Mouse (Mus musculus): ENCODE measurements around the gene 6820408C15Rik. TPM values are rescaled to one million over a fixed set of nuclear protein-coding genes. Genes with fewer than 3 reads are reported as not detected.
A peak's percentile ranks its signal among the peaks of the same experiment; 100 is the strongest.

6820408C15Rik gene
- polyA plus RNA-seq, 1 experiment from 2014 or later = 0.79 TPM

DNA sequence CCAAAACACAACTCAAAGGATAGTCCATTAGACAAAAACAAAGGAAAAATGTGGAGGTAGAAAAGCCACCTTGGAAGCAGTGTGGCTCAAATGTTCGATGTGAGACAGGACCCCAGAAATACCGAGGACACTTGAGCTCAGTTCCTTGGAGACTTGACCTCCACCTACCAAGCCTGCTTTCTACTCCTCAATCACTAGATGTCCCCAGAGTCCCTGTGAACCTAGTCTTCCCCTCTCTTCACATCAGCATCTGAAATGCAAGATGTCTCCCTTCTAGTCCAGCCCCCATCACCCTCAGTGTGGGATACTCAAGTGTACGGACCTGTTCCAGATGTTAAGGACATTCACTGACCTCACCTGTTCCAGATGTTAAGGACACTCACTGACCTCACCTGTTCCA lies 22.6 kb upstream of the 6820408C15Rik start:
- no peak for ATAC-seq
- Histone ChIP-seq H3K27ac (ENCODE audit: low read length) (no peak overlapping the region), H3K36me3 (ENCODE audit: control insufficient read depth, insufficient read depth, low read length) (no peaks in the 10 kb centered on the region), H3K4me1 (ENCODE audit: control insufficient read depth, insufficient read depth, low read length) (peaks cover 19% of the 10 kb centered on the region), H3K4me2 (ENCODE audit: low read depth, low read length) (no peak overlapping the region), H3K27me3 (replicated peaks; ENCODE audit: control insufficient read depth, insufficient read depth, low read length) (no peaks in the 10 kb centered on the region), H3K4me3 (ENCODE audit: low read length) (no peak overlapping the region), H3K9ac (ENCODE audit: low read depth, low read length) (no peak overlapping the region), H3K9me3 (ENCODE audit: control insufficient read depth, low read length) (no peaks in the 10 kb centered on the region)
- 24% methylated on average over 3 of the region's 3 CpGs for WGBS

DNA sequence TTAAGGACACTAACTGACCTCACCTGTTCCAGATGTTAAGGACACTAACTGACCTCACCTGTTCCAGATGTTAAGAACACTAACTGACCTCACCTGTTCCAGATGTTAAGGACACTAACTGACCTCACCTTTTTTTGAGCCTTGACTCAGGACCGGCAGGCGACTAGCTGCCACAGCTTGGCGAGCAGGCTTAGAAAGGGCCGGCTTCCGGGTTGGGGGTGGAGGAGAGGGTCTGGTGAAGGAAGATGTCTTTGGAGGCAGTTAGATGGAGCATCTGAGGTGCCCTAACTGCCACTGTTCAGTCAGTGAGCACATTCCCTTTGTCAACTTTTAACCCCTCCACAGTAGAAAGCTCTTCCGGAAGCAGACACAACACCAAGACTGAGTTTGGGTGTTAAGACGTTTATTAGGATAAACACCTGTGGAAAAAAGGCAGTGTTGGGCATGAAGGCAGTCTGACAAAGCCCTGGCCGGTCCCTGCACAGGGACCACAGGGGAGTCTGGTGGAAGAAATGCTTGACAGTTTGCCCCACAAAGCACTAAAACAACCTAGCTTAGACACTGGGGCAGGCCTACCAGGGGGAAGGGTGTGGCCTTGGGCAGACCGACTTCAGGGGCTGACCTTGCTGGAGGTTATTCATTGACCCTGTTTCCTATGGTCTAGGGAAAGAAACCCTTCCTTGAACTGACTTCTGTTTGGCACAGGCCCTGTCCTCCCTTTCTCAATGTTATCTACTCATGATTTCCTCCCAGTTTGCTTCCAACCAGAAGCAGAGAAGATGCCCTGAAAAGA lies 22.0 kb upstream of the 6820408C15Rik start:
- no peak overlapping the region for H3K9ac ChIP-seq (ENCODE audit: low read depth, low read length)
- 48% methylated on average over 9 of the region's 9 CpGs for WGBS
- H3K27me3 ChIP-seq (replicated peaks; ENCODE audit: control insufficient read depth, insufficient read depth, low read length) = no peaks in the 10 kb centered on the region
- H3K27ac ChIP-seq (ENCODE audit: low read length) = no peak overlapping the region
- H3K4me1 ChIP-seq (ENCODE audit: control insufficient read depth, insufficient read depth, low read length) = peaks cover 19% of the 10 kb centered on the region
- H3K4me3 ChIP-seq (ENCODE audit: low read length) = no peak overlapping the region
- H3K9me3 ChIP-seq (ENCODE audit: control insufficient read depth, low read length) = no peaks in the 10 kb centered on the region
- no peaks in the 10 kb centered on the region for H3K36me3 ChIP-seq (ENCODE audit: control insufficient read depth, insufficient read depth, low read length)
- ATAC-seq = no peak
- H3K4me2 ChIP-seq (ENCODE audit: low read depth, low read length) = no peak overlapping the region

DNA sequence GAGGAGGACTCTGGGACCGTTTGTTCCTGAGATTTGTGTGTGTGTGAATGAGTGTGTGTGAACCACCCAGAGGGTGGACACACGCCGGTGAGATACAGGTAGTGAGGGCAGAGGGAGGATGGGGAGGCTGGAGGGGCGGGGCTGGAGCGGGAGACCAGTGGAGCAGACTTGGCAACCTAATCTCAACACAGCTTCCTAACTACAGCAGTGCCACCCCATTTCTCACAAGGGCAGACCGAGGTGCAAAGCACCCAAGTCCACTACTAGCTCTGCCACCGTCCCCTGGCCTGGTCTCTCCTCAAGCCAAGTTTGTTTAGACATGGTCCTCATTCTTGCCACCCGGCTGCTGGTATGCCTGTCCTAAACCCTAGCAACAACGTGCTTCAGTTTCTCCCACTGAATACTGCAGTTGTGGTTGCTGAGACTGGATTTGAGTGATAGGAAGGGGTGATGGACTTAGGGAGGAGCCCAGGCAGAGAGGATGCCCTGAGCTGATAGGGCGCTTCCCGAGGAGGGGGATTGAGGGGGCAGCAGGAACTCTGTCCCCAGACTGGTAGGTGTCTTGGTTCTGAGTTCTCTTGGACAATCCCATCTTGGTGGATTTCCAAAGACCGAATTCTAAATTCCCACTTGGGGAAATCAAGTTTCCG lies 20.0 kb upstream of the 6820408C15Rik start:
- ATAC-seq = no peak
- 20% methylated on average over 13 of the region's 13 CpGs for WGBS
- peak overlapping the region; percentile 86 for H3K4me2 ChIP-seq (ENCODE audit: low read depth, low read length)
- H3K27me3 ChIP-seq (replicated peaks; ENCODE audit: control insufficient read depth, insufficient read depth, low read length) = no peaks in the 10 kb centered on the region
- peak overlapping the region; percentile 86 for H3K4me3 ChIP-seq (ENCODE audit: low read length)
- peak overlapping the region; percentile 92 for H3K9ac ChIP-seq (ENCODE audit: low read depth, low read length)
- no peaks in the 10 kb centered on the region for H3K36me3 ChIP-seq (ENCODE audit: control insufficient read depth, insufficient read depth, low read length)
- H3K9me3 ChIP-seq (ENCODE audit: control insufficient read depth, low read length) = no peaks in the 10 kb centered on the region
- peaks cover 19% of the 10 kb centered on the region for H3K4me1 ChIP-seq (ENCODE audit: control insufficient read depth, insufficient read depth, low read length)
- H3K27ac ChIP-seq (ENCODE audit: low read length) = 0 out of 2 replicates have a peak overlapping the region, but pooled peaks have one; percentile 27

DNA sequence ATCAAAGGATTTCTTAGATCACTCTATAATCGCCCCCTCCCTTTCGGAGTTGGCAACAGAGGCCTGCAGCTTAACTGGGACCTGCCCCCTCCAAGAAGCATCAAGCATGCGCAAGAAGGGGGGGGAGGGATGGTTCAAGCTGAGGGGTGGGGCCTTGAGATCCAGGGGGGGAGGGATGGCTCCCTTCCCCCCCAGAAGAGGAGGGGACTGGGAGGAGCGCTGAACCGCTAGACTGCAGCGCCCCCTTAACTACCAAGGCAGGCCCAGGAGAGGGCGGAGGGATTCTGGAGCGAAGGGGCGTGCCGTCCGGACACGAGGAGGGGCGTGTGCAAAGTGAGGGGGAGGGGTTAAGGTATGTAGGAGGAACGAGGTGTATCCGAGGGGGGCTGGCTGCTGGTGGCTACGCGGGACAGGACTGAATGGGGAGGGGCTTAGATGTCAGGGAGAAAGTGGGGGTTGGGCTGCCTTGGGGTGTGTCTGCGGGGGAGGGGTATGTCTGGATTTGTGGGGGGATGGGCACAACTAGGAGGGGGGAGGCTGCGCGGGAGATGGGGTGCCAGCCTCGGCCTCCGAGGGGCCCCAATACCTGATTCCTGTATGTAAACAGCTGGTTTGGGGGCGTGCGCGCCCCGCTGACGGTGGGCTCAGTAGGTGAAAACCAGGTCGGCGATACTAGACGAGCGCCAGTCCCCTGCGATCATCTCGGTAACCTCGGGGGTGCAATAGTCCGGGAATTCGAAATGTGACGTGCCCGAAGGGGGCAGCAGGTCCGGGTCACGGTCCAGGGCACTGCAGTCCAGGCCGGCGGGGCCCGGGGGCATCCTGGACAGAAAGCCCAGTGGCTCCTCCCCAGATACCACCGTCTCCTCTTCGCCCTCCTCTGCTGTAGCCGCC lies 19.0 kb upstream of the 6820408C15Rik start:
- Histone ChIP-seq H3K4me2 (ENCODE audit: low read depth, low read length) (peak overlapping the region; percentile 86), H3K9me3 (ENCODE audit: control insufficient read depth, low read length) (no peaks in the 10 kb centered on the region), H3K27me3 (replicated peaks; ENCODE audit: control insufficient read depth, insufficient read depth, low read length) (no peaks in the 10 kb centered on the region), H3K27ac (ENCODE audit: low read length) (peak overlapping the region; percentile 99), H3K4me3 (ENCODE audit: low read length) (peak overlapping the region; percentile 86), H3K9ac (ENCODE audit: low read depth, low read length) (peak overlapping the region; percentile 92), H3K36me3 (ENCODE audit: control insufficient read depth, insufficient read depth, low read length) (no peaks in the 10 kb centered on the region), H3K4me1 (ENCODE audit: control insufficient read depth, insufficient read depth, low read length) (peaks cover 19% of the 10 kb centered on the region)
- under 1% methylated on average over 44 of the region's 46 CpGs for WGBS
- peak; percentile 53 for ATAC-seq

DNA sequence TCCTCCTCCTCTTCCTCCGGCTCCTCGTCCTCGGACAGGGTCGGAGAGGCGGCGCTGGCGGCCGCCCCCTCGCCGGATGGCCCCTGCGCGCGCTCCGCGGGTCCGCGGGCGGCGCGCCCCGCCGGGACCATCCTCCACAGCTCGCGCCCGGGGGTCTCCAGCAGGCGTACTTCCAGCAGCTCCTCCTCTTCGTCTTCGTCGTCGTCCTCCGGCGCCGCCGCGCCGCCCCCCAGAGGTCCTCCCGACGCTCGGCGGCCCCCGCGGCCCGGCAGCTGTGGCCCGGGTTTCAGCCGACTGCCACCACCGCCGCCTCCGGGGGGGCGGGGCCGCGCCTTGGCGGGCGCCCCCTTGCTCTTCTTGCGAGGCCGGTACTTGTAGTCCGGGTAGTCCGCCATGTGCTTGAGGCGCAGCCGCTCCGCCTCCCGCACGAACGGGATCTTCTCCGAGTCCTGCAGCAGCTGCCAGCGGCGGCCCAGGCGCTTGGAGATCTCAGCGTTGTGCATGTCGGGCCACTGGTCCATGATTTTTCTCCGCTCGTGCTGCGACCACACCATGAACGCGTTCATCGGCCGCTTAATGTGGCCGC lies 18.3 kb upstream of the 6820408C15Rik start:
- peak overlapping the region; percentile 92 for H3K9ac ChIP-seq (ENCODE audit: low read depth, low read length)
- H3K9me3 ChIP-seq (ENCODE audit: control insufficient read depth, low read length) = no peaks in the 10 kb centered on the region
- peaks cover 19% of the 10 kb centered on the region for H3K4me1 ChIP-seq (ENCODE audit: control insufficient read depth, insufficient read depth, low read length)
- H3K36me3 ChIP-seq (ENCODE audit: control insufficient read depth, insufficient read depth, low read length) = no peaks in the 10 kb centered on the region
- H3K27ac ChIP-seq (ENCODE audit: low read length) = peak overlapping the region; percentile 99
- no peaks in the 10 kb centered on the region for H3K27me3 ChIP-seq (replicated peaks; ENCODE audit: control insufficient read depth, insufficient read depth, low read length)
- peak; percentile 37 for ATAC-seq
- H3K4me2 ChIP-seq (ENCODE audit: low read depth, low read length) = peak overlapping the region; percentile 86
- under 1% methylated on average over 68 of the region's 77 CpGs for WGBS
- peak overlapping the region; percentile 86 for H3K4me3 ChIP-seq (ENCODE audit: low read length)

DNA sequence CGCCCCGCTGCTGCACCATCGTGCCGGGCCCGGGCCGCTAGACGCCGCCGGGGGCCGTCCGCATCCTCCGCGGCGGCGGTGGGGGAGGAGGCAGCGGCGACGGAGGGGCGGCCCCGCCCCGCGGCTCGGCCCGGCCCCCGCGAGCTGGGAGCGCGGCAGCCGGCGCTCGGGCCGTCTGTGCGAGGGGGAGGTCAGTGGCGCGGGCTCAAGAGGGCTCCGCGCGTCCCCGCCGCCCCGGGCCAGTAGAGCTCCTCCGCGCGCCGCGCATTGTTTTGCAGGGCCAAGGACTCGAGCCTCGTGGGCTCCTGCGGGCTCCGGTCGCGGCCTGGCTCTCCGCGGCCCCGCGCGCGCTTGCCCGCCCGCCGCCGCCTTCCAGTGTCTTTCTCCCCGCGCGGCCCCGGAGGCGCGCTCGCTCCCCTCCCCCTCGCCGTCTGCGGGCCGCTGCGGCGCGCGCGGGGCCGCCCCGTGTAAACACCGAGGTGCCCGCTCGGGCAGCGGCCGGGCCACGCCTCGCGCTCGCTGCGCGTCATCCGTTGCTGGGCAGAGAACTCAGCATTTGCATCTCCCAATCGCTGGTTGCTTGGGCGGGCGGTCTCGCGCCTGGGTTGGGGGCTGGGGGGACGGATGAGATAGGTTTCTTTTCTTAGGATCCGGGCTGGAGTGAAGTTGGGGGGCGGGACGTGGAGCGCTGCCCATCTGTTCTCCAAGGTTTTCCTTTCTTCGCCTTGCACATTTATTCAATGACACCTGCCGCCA lies 17.5 kb upstream of the 6820408C15Rik start, which contains the start of gene Sox12:
Gene Sox12 (minus strand): TSS at position 384 of the 756 bp plus-strand sequence.
- peaks cover 19% of the 10 kb centered on the region for H3K4me1 ChIP-seq (ENCODE audit: control insufficient read depth, insufficient read depth, low read length)
- H3K9ac ChIP-seq (ENCODE audit: low read depth, low read length) = peak within 1 kb of the TSS; percentile 92
- H3K4me2 ChIP-seq (ENCODE audit: low read depth, low read length) = peak within 1 kb of the TSS; percentile 86
- H3K36me3 ChIP-seq (ENCODE audit: control insufficient read depth, insufficient read depth, low read length) = no peaks in the 10 kb centered on the region
- WGBS = under 1% methylated on average over 91 of the region's 104 CpGs
- H3K9me3 ChIP-seq (ENCODE audit: control insufficient read depth, low read length) = no peaks in the 10 kb centered on the region
- H3K4me3 ChIP-seq (ENCODE audit: low read length) = peak within 1 kb of the TSS; percentile 86
- ATAC-seq = peak; percentile 65
- peak within 1 kb of the TSS; percentile 99 for H3K27ac ChIP-seq (ENCODE audit: low read length)
- no peaks in the 10 kb centered on the region for H3K27me3 ChIP-seq (replicated peaks; ENCODE audit: control insufficient read depth, insufficient read depth, low read length)

DNA sequence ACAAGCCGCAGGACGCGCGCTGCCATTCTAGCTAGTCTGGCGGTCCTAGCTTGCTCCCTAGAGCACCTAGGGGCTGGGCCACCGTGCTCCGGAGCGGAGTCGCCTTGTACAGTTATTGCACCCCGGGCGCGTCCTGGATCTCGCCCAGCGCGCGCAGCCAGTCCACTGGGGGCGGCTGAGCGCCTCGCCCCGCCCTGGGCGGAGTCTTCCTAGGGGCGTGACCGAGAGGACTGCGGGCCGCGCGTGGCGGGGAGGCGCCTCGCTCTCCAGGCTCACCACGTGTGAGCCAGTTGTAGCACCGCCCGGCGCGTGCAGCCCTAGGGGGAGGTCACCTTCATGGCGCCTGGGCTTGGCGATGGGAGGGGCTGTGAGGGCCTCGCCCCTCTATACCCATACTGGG lies 16.7 kb upstream of the 6820408C15Rik start:
- Histone ChIP-seq H3K9me3 (ENCODE audit: control insufficient read depth, low read length) (no peaks in the 10 kb centered on the region), H3K27ac (ENCODE audit: low read length) (peak overlapping the region; percentile 99), H3K9ac (ENCODE audit: low read depth, low read length) (peak overlapping the region; percentile 92), H3K4me2 (ENCODE audit: low read depth, low read length) (peak overlapping the region; percentile 86), H3K36me3 (ENCODE audit: control insufficient read depth, insufficient read depth, low read length) (no peaks in the 10 kb centered on the region), H3K27me3 (replicated peaks; ENCODE audit: control insufficient read depth, insufficient read depth, low read length) (no peaks in the 10 kb centered on the region), H3K4me3 (ENCODE audit: low read length) (peak overlapping the region; percentile 86), H3K4me1 (ENCODE audit: control insufficient read depth, insufficient read depth, low read length) (peaks cover 17% of the 10 kb centered on the region)
- ATAC-seq = peak; percentile 86
- under 1% methylated on average over 38 of the region's 38 CpGs for WGBS

DNA sequence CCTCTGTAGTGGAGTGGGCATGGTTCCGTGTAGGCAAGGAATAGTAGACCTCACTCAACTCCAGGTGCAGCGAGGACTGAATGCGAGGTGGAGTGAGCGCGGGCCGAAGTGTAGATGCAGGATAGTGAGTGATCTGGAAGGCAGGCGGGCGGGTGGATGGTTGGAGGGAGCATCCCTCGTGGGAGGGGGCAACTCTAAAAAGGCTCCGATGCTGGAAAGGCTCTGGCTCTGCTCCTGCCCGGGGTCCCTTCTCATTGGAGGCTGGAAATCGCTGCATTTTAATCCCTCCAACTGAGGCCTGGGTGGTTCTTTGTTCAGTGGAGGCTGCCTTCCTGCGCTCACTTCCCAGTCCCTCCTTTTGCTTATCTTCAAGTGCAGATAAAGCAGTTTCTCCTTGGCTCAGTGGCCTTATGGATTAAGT lies 16.3 kb upstream of the 6820408C15Rik start:
- Histone ChIP-seq H3K9ac (ENCODE audit: low read depth, low read length) (peak overlapping the region; percentile 92), H3K4me2 (ENCODE audit: low read depth, low read length) (peak overlapping the region; percentile 86), H3K36me3 (ENCODE audit: control insufficient read depth, insufficient read depth, low read length) (no peaks in the 10 kb centered on the region), H3K4me1 (ENCODE audit: control insufficient read depth, insufficient read depth, low read length) (peaks cover 14% of the 10 kb centered on the region), H3K9me3 (ENCODE audit: control insufficient read depth, low read length) (no peaks in the 10 kb centered on the region), H3K4me3 (ENCODE audit: low read length) (peak overlapping the region; percentile 86), H3K27ac (ENCODE audit: low read length) (peak overlapping the region; percentile 99), H3K27me3 (replicated peaks; ENCODE audit: control insufficient read depth, insufficient read depth, low read length) (no peaks in the 10 kb centered on the region)
- WGBS = 1% methylated on average over 13 of the region's 13 CpGs
- ATAC-seq = no peak; the same call in 1 of the 2 replicates
